Mouse (Mus musculus): ENCODE data around the gene Kdm7a.

The Kdm7a gene

DNA sequence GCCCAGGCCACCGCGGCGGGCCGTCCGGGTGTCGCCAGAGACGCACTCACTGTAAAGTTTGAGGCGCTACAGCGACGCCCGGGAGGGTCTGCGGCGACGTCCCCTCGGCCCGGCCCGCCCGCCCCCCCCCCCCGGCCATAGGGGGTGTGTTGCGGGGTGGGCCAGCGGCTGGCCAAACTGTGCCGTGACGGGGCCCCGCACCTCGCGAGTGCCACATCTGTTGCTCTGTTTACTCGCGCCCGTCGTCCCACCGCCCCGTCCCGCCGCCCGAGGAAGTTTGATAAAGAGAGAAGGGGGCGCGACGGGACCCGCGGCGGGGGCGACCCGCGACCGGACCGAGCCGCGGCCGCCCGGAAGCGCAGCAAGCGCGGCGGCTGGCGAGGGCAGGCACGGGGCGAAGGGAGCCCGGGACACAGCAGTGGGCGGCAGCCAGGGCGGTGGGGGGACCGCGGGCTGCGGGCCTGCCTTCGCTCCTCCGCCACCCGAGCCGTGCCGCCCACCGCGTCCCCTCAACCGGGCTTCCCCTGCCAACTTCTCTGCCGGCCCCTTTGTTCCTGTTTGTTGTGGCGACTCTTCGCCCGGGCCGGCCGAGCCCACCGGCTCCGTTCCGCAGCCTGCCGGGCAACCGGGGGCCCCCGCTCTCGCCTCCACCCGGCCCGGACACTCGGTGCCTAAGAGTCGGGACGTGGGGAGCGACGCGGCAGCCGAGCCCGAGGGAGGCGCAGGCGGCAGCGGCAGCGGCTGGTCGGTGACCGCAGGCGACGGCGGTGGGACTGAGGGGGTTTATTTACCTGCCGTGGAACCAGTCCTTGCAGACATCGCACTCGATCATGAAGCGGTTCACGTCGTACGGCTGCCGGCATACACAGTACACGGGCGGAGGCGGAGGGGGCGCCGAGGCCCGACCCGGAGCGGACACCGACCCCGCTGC lies 674 bp downstream of the Kdm7a start:
- DNase-seq (ENCODE audit: low spot score in 2 of 2) = peak; percentile 34 to 51

DNA sequence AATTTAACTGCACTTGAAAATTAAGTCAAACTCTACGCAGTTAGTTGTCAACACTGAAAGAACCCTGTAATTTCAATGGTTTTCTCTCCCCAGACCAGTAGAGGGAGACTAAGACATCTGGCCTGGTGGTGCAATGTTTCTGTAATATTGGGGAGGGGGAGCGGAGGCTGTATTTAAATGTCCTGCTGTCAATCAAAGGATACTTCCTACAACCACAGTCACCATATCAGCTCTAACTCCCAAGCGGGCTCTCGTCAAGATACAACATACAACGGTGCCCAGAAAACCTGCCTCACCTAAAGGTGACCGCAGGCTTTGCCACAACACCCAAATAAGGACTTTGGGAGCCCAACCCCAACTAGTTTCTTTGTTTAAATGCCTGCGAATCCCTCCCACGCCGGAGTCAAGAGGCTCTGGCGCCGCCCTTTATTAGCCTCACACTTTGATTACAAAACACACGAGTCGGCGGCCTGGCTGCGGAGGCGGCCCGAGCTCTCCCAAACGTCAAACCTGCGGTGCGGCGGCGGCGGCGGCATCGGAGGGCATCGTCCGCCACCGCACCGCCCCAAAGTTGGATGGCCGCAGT lies 1.4 kb downstream of the Kdm7a start:
- peak; percentile 81 to 87 for DNase-seq (ENCODE audit: low spot score in 2 of 2)

DNA sequence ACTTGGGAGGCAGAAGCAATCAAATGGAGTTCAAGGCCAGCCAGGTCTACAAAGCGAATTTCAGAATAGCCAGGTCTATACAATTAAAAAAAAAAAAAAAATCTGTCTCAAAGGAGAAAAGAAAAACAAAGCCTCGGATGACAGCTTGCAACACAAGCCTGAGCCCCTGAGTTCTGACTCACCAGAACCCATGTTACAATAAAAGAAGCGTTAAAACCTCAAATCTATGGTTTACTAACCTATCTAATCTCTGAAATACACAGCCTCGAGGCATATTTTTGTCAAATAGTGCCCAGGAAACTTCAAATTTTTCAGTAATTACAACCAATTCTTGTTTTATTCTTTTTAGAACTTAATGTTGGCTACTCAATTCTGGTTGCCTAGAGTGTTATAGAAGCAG lies 2.1 kb downstream of the Kdm7a start:
- DNase-seq (ENCODE audit: low spot score in 2 of 2) = no peak

DNA sequence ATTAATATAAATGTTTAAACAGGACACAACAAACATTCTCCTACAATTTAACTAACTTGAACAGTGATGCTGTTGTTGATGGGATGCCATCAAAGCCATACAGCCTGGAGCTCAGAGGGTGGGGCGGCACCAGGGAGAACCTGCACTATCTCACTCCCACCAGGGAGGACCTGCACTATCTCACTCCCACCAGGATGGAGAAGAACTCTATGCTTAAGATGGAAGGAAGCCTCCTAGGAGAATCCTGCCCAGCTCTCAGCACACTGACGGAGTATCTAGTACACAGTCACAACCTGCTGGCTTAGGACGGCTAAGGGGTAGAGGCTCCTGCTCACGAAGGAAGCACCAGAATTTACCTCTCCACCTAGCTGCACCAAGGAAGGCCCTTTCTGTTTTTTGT lies 3.4 kb downstream of the Kdm7a start:
- no peak for DNase-seq (ENCODE audit: low spot score in 2 of 2)

DNA sequence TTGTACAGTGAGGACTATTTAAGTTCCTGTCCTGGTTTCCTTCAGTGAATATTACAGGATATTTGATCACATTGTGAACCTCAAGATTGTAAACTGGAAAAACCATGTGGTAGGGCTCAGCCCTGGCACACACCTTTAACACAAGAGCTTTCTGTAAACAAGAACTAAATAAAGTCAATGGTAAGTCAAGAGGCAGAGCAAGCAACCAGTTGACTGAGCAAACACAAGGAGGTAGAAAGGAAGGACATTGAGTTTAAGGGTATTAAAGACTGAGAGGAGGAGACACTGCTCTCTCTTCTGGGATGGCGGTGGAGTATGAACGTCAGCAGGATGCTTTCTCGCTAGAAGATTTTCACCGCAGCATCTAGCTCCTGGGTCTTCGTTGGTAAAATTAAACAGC lies 13.6 kb downstream of the Kdm7a start:
- DNase-seq (ENCODE audit: low spot score in 2 of 2) = no peak

DNA sequence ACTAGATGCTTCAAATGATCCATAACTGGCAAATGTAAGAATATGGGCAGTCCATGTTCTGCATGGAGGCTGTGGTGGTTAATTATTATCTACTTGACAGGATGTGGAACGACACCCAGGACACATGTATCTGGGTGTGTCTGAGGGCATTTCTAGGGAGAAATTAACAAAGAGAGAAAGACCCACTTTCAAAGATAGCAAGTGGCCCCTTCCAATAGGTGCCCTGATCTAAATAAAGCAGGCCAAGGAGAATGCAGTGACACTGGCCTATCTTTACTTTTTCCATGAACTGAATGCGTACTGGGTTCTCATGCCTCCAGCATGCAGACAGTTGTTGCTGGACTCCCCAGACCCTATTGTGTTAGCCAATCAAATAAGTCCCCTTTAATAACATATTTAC lies 15.1 kb downstream of the Kdm7a start:
- no peak for DNase-seq (ENCODE audit: low spot score in 2 of 2)

DNA sequence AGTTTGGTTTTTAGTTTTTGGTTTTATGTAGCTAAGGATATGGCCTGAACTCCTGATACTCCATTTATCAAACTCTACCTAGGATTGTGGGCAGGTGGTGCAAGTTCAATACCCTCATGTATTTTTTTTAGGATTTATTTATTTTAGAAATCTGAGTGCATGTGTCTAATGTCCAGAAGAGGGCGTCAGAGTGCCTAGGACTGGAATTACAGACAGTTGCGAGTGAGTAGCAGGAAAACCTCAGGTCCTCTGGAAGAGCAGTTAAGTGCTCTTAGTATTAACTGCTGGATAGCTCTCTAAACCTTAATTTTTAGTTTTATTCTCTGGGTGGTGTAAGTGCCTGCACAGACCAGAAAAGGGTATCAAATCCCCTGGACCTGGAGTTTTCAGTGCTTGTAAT lies 19.4 kb downstream of the Kdm7a start:
- DNase-seq (ENCODE audit: low spot score in 2 of 2) = no peak

DNA sequence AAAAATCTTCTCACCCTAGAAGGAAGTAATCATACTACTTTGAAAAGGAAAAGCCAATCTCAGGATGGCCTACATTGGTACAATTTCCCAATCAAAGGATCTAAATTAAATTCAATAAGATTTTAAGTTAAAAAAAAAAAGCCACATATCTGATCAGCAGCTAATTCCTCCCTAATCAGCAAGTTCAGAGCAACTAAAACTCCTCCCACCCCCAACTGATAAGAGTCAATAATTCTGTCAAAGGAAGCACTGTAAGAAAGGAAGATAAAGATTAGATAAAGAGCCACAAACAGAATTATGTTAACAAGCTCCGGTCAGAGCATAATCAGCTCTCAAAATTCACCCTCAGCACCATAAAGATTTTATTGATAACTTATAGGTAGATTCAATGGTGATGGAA lies 37.5 kb downstream of the Kdm7a start:
- no peak for DNase-seq (ENCODE audit: low spot score in 2 of 2)

DNA sequence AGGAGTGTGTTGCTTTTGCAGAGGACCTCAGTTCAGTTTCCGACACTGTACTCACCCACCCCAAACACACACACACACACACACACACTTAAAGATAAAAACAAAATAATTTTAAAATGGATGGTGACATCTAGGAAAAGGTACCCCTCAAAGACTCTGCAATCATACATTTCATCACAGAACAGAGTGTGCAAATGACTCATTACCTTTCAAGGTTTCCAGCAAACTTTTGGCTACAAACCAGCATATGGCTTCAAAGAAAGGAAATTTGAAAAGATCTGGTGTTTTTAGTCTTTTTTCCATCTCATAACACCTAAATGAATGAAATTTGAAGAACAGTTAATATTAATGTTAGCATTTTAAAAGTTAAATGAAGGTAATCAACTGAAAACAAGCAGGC lies 41.7 kb downstream of the Kdm7a start:
- no peak for DNase-seq (ENCODE audit: low spot score in 2 of 2)

DNA sequence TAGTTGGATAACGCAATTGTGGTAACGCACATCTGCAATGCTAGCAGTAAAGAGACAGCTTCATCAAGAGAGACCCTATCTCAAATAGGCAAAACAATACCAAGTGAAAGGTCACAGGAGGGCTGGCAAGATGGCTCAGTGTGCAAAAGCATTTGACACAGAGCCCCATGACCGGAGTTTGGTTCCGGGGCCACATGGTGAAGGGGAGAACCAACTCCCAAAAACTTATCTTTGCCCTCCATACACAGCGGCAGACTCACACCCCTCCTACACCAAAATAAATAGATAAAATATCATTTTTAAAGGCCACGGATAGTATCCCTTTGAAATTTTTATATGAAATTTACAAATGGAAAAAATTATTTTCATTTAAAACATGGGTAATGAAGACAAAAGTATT lies 44.6 kb downstream of the Kdm7a start:
- DNase-seq (ENCODE audit: low spot score in 2 of 2) = no peak

DNA sequence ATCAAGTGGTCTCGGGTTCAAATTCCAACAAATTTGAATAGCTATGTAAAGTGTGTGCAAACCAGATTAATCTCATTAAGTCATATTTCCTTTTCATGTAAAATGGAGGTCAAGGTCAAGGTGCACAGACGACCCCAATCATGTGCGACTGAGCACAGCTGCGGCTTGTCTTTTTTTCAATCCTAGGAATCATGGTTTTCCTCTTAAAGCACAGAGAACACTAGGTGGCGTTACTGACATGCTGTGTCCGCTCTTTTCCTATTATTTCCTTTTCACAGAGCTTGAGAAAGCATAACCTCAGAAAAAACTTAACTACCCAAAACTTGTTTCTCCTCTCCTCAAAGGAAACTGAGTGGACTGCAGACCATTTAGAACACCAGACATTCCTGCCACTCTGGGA lies 60.5 kb downstream of the Kdm7a start:
- no peak for DNase-seq (ENCODE audit: low spot score in 2 of 2)

DNA sequence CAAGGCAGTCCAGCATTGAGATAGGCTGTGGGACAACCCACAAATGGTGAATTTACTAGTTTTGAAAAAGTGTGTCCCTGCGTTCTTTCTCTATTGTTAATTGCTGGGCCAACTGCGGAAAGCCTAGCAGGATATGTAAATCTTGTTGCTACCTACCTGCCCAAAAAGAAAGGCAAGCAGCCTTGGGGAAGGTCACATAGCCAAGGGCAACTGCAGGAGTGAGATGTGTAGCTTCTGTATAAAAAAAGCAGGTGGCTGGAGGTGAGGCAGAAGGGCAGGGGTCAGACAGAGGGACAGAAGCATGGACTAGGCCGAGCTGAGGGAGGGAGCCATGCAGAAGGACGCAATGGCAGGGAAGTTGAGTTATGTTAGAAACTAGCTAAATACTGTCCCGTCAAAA lies 74.0 kb downstream of the Kdm7a start:
- DNase-seq (ENCODE audit: low spot score in 2 of 2) = no peak

DNA sequence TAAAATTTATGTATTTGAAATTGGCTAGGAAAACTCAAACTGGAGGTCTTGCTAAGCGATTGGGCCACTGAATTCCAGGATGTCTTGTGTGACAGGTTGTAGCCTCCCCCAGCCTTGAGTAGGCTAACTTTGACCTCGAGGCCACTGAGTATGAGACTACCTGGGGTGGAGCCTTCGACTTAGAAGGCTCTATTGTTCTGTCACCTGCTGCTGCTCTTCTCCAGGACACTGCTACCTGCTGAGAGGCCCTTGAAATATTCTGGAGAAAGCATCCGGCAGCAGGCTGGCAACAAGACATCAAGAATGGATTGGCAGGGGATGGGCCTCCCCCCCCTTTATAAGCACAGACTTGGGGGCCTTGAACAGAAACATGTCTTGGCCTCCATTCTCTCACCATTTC lies 75.1 kb downstream of the Kdm7a start:
- no peak for DNase-seq (ENCODE audit: low spot score in 2 of 2)

DNA sequence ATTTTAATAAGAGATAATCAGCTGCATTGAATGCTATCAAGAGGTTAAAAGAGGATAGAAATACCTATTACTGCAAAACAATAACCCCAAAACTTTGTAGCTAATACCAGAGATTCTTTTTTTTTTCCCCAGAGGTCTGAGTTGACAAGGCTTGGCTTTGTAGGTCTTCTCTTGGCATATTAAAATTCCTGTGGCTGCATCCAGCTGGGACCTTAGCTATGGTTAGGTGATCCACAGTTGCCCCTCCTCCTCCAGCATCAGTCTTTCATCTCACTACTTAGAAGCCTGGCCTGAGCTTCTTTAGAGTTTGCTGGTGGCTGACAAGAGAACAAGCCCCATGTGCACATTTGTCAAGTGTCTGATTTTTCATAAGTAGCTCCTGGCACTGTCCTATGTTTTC lies 81.9 kb downstream of the Kdm7a start:
- no peak for DNase-seq (ENCODE audit: low spot score in 2 of 2)

DNA sequence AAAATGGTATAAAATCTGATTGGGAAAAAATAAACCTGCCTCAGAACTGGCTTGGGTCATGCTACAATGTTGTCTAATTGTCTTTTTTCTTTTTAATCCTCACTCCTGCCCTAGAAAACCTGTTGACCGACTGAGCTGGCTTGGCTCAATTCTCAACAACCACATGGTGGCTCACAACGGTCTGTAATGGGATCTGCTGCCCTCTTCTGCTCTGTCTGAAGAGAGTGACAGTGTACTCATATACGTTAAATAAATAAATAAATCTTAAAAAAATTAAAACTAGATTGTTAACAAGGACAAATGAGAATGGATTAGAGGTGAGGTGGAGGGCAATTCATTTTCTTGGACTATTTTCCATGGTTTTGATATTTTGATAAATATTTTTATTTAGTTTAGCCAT lies 85.9 kb downstream of the Kdm7a start:
- no peak for DNase-seq (ENCODE audit: low spot score in 2 of 2)

DNA sequence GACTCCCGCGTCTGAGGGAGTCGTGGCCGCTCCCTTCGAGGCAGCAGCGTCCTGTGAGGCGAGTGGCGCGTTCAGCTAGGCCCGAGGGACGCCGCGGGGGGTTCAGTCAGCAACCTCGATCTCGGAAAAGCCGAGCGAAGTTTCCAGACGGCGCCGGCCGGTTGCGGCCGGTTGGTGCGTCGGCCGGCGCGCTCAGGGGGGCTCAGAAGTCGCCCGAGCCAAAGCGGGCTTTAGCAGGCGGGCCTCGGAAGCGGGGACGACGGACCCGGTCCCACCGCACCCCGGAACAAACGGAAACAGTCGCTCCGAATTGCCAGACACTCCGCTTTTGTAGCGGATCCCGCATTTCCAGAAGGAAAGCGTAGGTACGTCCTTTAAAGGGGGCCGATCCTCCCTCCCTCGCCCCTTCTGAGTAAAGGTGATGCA lies 88.1 kb downstream of the Kdm7a start:
- peak in 1 of 2 experiments; percentile 46 for DNase-seq (ENCODE audit: low spot score in 2 of 2)

DNA sequence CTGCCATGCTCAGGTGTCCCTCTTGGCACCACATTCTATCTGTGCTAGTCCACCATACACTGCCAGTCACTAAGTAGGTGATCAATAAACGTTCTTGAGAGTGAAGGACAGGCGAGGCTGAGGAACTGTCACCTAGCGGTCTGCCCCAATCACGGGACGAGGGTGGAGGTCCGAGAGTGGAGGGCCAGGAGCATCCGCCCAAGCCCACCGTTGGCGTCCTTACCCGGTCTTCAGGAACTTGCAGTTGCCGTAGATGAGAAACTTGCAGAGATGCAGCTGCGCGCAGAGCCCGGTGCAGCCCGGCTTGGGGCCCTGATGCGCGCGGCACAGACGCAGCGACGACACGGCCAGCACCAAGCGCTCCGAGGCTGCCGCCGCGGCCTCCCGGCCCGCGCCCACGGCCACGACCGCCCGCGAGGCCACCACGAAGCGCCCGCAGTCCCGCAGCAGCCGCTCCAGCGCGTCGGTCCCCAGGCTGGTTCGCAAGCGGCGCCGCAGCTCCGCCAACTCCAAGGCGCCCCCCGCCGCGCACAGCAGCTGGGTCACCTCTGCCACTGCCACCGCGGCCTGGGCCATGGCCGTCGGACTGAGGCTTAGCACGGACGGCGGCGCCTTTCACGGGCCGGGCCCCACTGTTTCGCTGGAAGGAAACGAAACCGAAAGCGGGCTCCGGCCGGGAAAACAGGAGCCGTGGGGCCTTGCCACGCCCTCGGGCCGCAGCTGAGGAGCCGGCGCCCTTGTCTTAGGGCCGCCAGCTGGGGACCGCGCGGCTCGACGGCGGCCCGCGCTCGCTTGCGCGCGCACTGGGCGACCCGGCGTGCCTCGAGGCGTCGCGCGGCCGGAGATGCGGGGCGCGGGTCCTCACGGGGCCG lies 88.8 kb downstream of the Kdm7a start, which contains the start of gene Parp12:
Gene Parp12, minus strand, starts transcription at position 766 of the 872 bp plus-strand sequence.
- DNase-seq (ENCODE audit: low spot score in 2 of 2) = peak; percentile 89 to 91

DNA sequence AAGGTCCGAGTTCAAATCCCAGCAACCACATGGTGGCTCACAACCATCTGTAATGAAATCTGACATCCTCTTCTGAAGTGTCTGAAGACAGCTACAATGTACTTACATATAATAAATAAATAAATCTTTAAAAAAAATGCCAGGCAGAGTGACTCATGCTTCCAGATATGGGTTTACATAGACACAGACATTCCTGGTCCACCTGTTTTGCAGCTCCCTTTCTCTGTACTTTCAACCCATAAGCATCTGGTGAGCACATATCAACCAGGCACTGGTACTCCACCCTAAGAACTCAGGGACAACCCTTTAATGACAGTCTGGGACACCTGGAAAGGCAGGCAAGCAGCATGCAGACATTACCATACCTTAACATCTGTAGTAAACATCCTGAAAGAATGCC lies 91.2 kb downstream of the Kdm7a start:
- DNase-seq (ENCODE audit: low spot score in 2 of 2) = no peak

DNA sequence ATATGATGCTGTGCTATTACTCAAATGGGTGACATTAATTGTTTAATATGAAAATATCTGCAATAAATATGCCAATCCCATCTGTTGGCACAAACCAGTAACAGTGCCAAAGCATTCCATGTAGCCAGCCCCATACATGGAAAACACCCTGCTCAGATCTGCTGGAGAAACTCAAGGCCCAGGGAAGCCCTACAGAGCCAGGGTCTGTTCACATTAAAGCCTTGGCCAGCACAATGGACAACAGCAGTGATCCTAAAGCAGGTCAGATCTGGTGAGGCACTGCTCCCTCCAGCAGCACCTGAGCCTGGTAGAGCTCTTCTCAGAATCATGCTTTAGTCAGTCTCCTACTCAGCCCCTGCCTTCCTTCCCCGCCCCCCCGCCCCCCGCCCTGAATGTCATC lies 93.4 kb downstream of the Kdm7a start:
- DNase-seq (ENCODE audit: low spot score in 2 of 2) = no peak

DNA sequence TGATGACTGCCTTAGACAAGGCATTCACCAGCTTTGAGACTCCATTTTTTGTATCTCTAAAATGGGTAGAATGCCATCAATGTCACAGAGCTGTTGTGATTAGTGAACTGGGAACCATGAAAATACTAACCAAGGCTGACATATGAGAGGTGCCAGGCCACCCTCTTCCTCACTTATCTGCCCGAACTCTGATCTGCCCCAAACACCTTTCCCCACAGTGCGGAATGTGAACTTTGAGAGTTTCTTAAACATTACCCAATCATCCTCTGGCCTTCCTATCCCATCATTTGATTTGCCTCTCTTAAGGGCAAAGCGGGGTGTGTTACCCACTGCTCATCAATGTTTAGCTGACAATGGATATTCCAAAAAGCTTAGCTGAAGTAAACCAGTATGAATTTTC lies 93.9 kb downstream of the Kdm7a start:
- no peak for DNase-seq (ENCODE audit: low spot score in 2 of 2)

DNA sequence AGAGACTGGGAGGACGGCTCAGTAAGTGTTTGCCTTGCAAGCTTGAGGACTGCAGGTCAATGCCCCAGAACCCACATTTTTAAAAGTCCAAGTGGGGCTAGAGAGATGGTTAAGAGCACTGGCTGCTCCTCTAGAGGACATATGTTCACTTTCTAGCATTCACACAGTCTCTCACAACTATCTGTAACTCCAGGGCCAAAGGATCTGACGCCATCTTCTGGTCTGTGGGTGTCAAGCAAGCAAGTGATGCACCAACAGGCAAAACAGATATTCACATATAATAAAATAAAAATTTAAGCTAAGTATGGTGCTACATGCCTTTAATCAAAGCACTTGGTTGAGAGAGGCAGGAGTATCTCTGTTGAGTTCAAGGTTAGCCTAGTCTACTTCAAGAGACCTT lies 99.8 kb downstream of the Kdm7a start:
- no peak for DNase-seq (ENCODE audit: low spot score in 2 of 2)

DNA sequence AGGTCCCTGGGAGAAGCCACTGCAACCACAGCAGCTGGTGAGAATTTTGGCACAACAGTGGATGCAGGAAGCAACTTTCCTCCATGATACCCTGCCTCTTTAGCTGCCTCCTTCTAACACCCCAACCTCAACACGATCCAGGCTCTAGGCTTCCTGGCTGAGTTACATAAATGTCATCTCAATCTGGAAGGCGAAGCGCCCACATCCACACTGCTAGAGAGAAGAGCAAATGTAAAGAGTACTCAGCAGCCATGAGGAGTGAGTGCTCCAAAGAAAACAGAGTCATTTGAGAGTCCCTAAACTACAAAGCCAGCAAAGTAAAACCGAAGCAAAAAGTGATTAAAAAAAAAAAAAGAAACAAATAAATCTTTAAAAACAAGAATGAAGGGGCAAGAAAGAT lies 102.0 kb downstream of the Kdm7a start:
- no peak for DNase-seq (ENCODE audit: low spot score in 2 of 2)

Data from heart, adult 9 months (tissue).